8 mouse cellular contexts compared by ENCODE assay signal in genomic region chr7:118584257-118584907, GRCm38 (mm10). TPM values are rescaled to one million over a fixed set of nuclear protein-coding genes. Genes with fewer than 3 reads are reported as not detected.
DNase-seq lines count a peak whose midpoint lies in the region; ATAC-seq and TF ChIP-seq lines count a peak whose summit lies in the region.

Gene Tmc7 (minus strand): TSS chr7:118584736.

- peak; percentile 66 for DNase-seq in adrenal gland, postnatal 14 days
- peak; percentile 91 for DNase-seq in cerebellum, postnatal 14 days
- DNase-seq in frontal cortex, postnatal 14 days (ENCODE audit: low spot score in 2 of 2), result peak; percentile 54 to 81
- peak; percentile 77 to 90 for DNase-seq in left cerebral cortex, postnatal 10 days (ENCODE audit: extremely low spot score in 1 of 2, low spot score in 2 of 2)

- peak within 1 kb of the TSS; percentile 78 for H3K4me2 ChIP-seq in hindbrain, embryonic 12.5 days (replicated peaks)

- WGBS in hindbrain, embryonic 12.5 days, result 1% methylated on average over 43 of the region's 51 CpGs
- 1% methylated on average over 51 of the region's 51 CpGs for WGBS in small intestine, adult 2 months

- H3K4me1 ChIP-seq in hindbrain, embryonic 12.5 days, result peaks cover 18% of the 10 kb centered on the region
- H3K4me1 ChIP-seq in small intestine, adult 2 months (ENCODE audit: control insufficient read depth, insufficient read depth, insufficient read length, low read length), result peaks cover 2% of the 10 kb centered on the region; the same call in 1 of the 2 replicates

- peak; percentile 82 for ATAC-seq in hindbrain, embryonic 12.5 days (ENCODE audit: low FRiP score)
- ATAC-seq in megakaryocyte progenitor cell, adult 5-6 weeks (replicated peaks; ENCODE audit: poor library complexity), result peak; percentile 48
- no peak for ATAC-seq in monocyte, adult 5-6 weeks (replicated peaks; ENCODE audit: insufficient number of reproducible peaks, low FRiP score, low TSS enrichment, poor library complexity, severe bottlenecking)

- no peak for TF ChIP-seq POLR2A in small intestine, adult 2 months (IDR thresholded peaks at IDR 0.05; ENCODE audit: low read depth, low read length)

- peaks cover 15% of the 10 kb centered on the region; the same call in 1 of the 2 replicates for H3K9me3 ChIP-seq in hindbrain, embryonic 12.5 days (replicated peaks)

- H3K4me3 ChIP-seq in hindbrain, embryonic 12.5 days, result peak within 1 kb of the TSS; percentile 67
- peak within 1 kb of the TSS; percentile 80 for H3K4me3 ChIP-seq in small intestine, adult 2 months (ENCODE audit: low read depth, low read length)

- peak within 1 kb of the TSS; percentile 78 for H3K9ac ChIP-seq in hindbrain, embryonic 12.5 days

- H3K27ac ChIP-seq in hindbrain, embryonic 12.5 days, result peak within 1 kb of the TSS; percentile 52; the same call in 1 of the 2 replicates
- no peak within 1 kb of the TSS for H3K27ac ChIP-seq in small intestine, adult 2 months (ENCODE audit: insufficient read depth, low read depth, low read length)

- TF ChIP-seq CTCF in small intestine, adult 2 months (IDR thresholded peaks at IDR 0.05; ENCODE audit: extremely low read depth, insufficient read length, insufficient replicate concordance, low read depth, low read length), result no peak

- H3K27me3 ChIP-seq in hindbrain, embryonic 12.5 days, result no peaks in the 10 kb centered on the region
- H3K27me3 ChIP-seq in small intestine, adult 2 months (ENCODE audit: control insufficient read depth, insufficient read depth, low read length), result no peaks in the 10 kb centered on the region

- intact Hi-C loops in left cerebral cortex, postnatal 10 days (cut with DNase I), result no loop called here

- peaks cover 12% of the 10 kb centered on the region; the same call in 1 of the 2 replicates for H3K36me3 ChIP-seq in hindbrain, embryonic 12.5 days
- no peaks in the 10 kb centered on the region for H3K36me3 ChIP-seq in small intestine, adult 2 months (ENCODE audit: control insufficient read depth, insufficient read depth, low read length)

RNA-seq across cellular contexts. Expression of gene Tmc7, which starts in this region (rescaled TPM):
- 1.3 and 1.5 TPM in 2 replicates for total RNA-seq in adrenal gland, postnatal 14 days (2021)
- polyA plus RNA-seq in hindbrain, embryonic 12.5 days (2016; fragmentation: Nextera tagmentation; extraction: Ambion mirVana), result 8.4 and 8.5 TPM in 2 replicates
- 10 to 100 TPM; 15.5 to 17.1 TPM for total RNA-seq in left cerebral cortex, postnatal 10 days (2021)
- 0.29 and 0.84 TPM in 2 replicates for total RNA-seq in megakaryocyte progenitor cell, adult 5-6 weeks (2015)
- 0.20 and 0.33 TPM in 2 replicates for total RNA-seq in megakaryocyte progenitor cell, adult 5-6 weeks (2017)
- polyA plus RNA-seq in small intestine, adult 2 months (2012; rRNA removed), result 2.1 and 4.9 TPM in 2 replicates
- total RNA-seq in monocyte, adult 5-6 weeks (2017), result not detected in 3 replicates

Comparison
In these comparisons a context has a peak if more than half of its experiments do, and no peak if none do; other contexts are left out.
1. Peak in ATAC-seq in megakaryocyte progenitor cell, adult 5-6 weeks; RNA of the gene not detected or under 1 TPM.